Mouse (Mus musculus): Measurements from ENCODE around the gene Opa3. TPM values are rescaled to one million over a fixed set of nuclear protein-coding genes. Genes with fewer than 3 reads are reported as not detected.

The Opa3 gene
- polyA plus RNA-seq, 1 experiment: 22.0 TPM

- peak overlapping the region; percentile 65 for H3K4me3 ChIP-seq (ENCODE audit: insufficient read depth, low read length)
- TF ChIP-seq CTCF (IDR thresholded peaks at IDR 0.05; ENCODE audit: low read depth, low read length) (no peak), POLR2A (IDR thresholded peaks at IDR 0.05; ENCODE audit: borderline replicate concordance, low read depth, low read length) (no peak)
- peak overlapping the region; percentile 45 for H3K27ac ChIP-seq (ENCODE audit: insufficient read depth, low read depth, low read length)
- H3K4me1 ChIP-seq (ENCODE audit: control insufficient read depth, insufficient read depth, low read length): peaks cover 20% of the 10 kb centered on the region
These were observed 637 bp downstream of the Opa3 start for GRCm38 (mm10) chr7:19228793-19229148.

DNA sequence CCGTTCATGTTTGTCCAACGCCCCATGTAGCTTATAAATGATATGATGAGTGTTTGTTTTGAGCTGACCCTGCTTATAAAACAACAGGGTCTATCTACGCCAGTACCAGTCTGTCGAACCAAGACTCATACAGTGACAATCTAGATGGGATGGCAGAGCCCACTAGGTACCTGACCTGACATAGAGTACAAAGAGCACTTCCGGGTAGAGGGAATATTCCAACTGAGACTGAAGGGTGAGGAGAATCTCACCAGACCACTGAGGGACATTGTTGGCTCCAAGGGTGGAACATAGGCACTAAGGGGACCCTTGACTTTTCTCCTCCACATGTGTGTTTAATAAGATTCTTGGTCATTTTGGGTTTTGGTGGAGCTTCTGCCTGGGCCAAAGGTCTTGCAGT is 1.3 kb downstream of the Opa3 start:
- peaks cover 20% of the 10 kb centered on the region for H3K4me1 ChIP-seq (ENCODE audit: control insufficient read depth, insufficient read depth, low read length)
- peak overlapping the region; percentile 65 for H3K4me3 ChIP-seq (ENCODE audit: insufficient read depth, low read length)
- TF ChIP-seq POLR2A (IDR thresholded peaks at IDR 0.05; ENCODE audit: borderline replicate concordance, low read depth, low read length): no peak
- TF ChIP-seq CTCF (IDR thresholded peaks at IDR 0.05; ENCODE audit: low read depth, low read length): no peak
- H3K27ac ChIP-seq (ENCODE audit: insufficient read depth, low read depth, low read length): peak overlapping the region; percentile 45

DNA sequence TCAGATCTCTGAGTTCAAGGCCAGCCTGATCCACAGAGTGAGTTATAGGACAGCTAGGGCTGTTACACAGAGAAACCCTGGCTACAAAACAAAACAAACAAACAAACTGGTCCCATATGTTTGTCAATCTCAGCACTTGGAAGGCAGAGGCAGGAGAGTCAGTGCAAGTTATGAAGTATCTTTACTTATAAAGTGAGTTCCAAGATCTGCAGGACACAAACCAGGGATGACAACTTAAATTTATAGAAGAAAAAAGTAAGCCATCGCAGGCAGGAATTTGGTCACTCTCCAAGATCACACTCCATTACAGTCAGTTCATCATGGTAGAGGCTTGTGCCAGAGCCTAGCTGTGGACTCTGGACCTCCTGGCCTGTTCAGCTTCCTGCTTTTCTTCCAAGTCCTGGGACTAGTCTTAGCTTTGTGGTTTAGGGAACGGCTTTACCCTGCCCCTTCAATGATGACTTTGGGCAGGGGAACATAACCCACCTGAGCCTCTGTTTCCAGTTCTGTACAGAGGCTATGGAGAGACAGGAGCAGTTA is 2.0 kb downstream of the Opa3 start:
- peaks cover 26% of the 10 kb centered on the region for H3K4me1 ChIP-seq (ENCODE audit: control insufficient read depth, insufficient read depth, low read length)
- no peak overlapping the region for H3K27ac ChIP-seq (ENCODE audit: insufficient read depth, low read depth, low read length)
- TF ChIP-seq CTCF (IDR thresholded peaks at IDR 0.05; ENCODE audit: low read depth, low read length): no peak
- TF ChIP-seq POLR2A (IDR thresholded peaks at IDR 0.05; ENCODE audit: borderline replicate concordance, low read depth, low read length): no peak
- H3K4me3 ChIP-seq (ENCODE audit: insufficient read depth, low read length): 0 out of 2 replicates have a peak overlapping the region, but pooled peaks have one; percentile 65

- Histone ChIP-seq H3K4me3 (ENCODE audit: insufficient read depth, low read length) (no peak overlapping the region), H3K4me1 (ENCODE audit: control insufficient read depth, insufficient read depth, low read length) (peaks cover 32% of the 10 kb centered on the region), H3K27ac (ENCODE audit: insufficient read depth, low read depth, low read length) (no peak overlapping the region)
- TF ChIP-seq POLR2A (IDR thresholded peaks at IDR 0.05; ENCODE audit: borderline replicate concordance, low read depth, low read length): no peak
- no peak for TF ChIP-seq CTCF (IDR thresholded peaks at IDR 0.05; ENCODE audit: low read depth, low read length)
These were observed 2.8 kb downstream of the Opa3 start for GRCm38 (mm10) chr7:19230899-19231298.

DNA sequence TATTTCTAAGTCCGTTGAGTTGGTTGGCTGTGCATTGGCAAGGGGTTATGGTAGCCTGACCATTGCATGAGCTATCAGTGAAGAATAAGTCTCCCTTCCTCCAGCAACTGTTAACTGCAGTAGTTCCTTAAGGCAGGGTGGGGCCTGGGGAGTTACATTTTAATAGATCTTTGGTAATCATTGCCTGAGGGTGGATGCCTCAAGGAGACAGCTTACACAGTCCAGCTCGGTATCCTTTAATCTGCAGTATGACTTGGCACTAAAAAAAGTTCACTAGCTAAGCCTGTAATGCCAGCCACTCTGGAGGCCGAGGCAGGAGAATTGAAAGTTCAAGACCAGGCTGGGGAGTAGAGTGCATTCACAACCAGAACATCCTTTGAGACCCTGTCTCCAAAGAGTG is 3.7 kb downstream of the Opa3 start:
- H3K27ac ChIP-seq (ENCODE audit: insufficient read depth, low read depth, low read length): no peak overlapping the region
- H3K4me1 ChIP-seq (ENCODE audit: control insufficient read depth, insufficient read depth, low read length): peaks cover 32% of the 10 kb centered on the region
- H3K4me3 ChIP-seq (ENCODE audit: insufficient read depth, low read length): no peak overlapping the region
- TF ChIP-seq CTCF (IDR thresholded peaks at IDR 0.05; ENCODE audit: low read depth, low read length): no peak
- TF ChIP-seq POLR2A (IDR thresholded peaks at IDR 0.05; ENCODE audit: borderline replicate concordance, low read depth, low read length): no peak

GRCm38 (mm10) chr7:19234652-19235051 is 6.5 kb downstream of the Opa3 start:
- Histone ChIP-seq H3K27ac (ENCODE audit: insufficient read depth, low read depth, low read length) (peak overlapping the region; percentile 7; the same call in 1 of the 2 replicates), H3K4me3 (ENCODE audit: insufficient read depth, low read length) (no peak overlapping the region), H3K4me1 (ENCODE audit: control insufficient read depth, insufficient read depth, low read length) (peaks cover 33% of the 10 kb centered on the region)
- no peak for TF ChIP-seq POLR2A (IDR thresholded peaks at IDR 0.05; ENCODE audit: borderline replicate concordance, low read depth, low read length)
- TF ChIP-seq CTCF (IDR thresholded peaks at IDR 0.05; ENCODE audit: low read depth, low read length): no peak

- no peak for TF ChIP-seq CTCF (IDR thresholded peaks at IDR 0.05; ENCODE audit: low read depth, low read length)
- no peak for TF ChIP-seq POLR2A (IDR thresholded peaks at IDR 0.05; ENCODE audit: borderline replicate concordance, low read depth, low read length)
- H3K4me1 ChIP-seq (ENCODE audit: control insufficient read depth, insufficient read depth, low read length): peaks cover 30% of the 10 kb centered on the region
- peak overlapping the region; percentile 7; the same call in 1 of the 2 replicates for H3K27ac ChIP-seq (ENCODE audit: insufficient read depth, low read depth, low read length)
- H3K4me3 ChIP-seq (ENCODE audit: insufficient read depth, low read length): no peak overlapping the region
These were observed 7.0 kb downstream of the Opa3 start for GRCm38 (mm10) chr7:19235092-19235671.

GRCm38 (mm10) chr7:19236411-19236810 is 8.3 kb downstream of the Opa3 start:
- H3K4me1 ChIP-seq (ENCODE audit: control insufficient read depth, insufficient read depth, low read length): peaks cover 27% of the 10 kb centered on the region
- H3K4me3 ChIP-seq (ENCODE audit: insufficient read depth, low read length): no peak overlapping the region
- no peak overlapping the region for H3K27ac ChIP-seq (ENCODE audit: insufficient read depth, low read depth, low read length)
- no peak for TF ChIP-seq CTCF (IDR thresholded peaks at IDR 0.05; ENCODE audit: low read depth, low read length)

DNA sequence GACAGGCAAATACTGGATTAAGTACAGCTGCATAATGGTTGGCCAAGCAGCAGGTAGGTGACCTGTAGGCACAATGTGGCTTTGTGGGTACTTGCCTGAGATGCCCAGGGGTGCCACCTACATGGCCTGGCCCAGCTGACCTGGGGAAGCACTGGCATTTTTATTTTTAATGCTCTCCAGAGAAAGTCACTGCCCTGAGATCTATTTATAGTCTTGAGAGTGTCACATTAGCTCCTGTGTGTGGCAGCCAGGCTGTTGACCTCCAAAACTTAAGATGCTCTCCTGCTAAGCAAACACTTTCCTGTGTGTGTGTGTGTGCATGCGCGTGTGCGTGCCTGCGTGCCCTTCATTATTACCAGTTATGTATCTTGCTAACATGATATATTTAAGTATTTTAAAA is 10.2 kb downstream of the Opa3 start:
- Histone ChIP-seq H3K27ac (ENCODE audit: insufficient read depth, low read depth, low read length) (no peak overlapping the region), H3K4me1 (ENCODE audit: control insufficient read depth, insufficient read depth, low read length) (peaks cover 22% of the 10 kb centered on the region), H3K4me3 (ENCODE audit: insufficient read depth, low read length) (no peak overlapping the region)
- TF ChIP-seq POLR2A (IDR thresholded peaks at IDR 0.05; ENCODE audit: borderline replicate concordance, low read depth, low read length): no peak

GRCm38 (mm10) chr7:19239423-19239822 is 11.3 kb downstream of the Opa3 start:
- TF ChIP-seq CTCF (IDR thresholded peaks at IDR 0.05; ENCODE audit: low read depth, low read length): peak; percentile 95
- no peak for TF ChIP-seq POLR2A (IDR thresholded peaks at IDR 0.05; ENCODE audit: borderline replicate concordance, low read depth, low read length)
- H3K4me1 ChIP-seq (ENCODE audit: control insufficient read depth, insufficient read depth, low read length): peaks cover 22% of the 10 kb centered on the region
- H3K4me3 ChIP-seq (ENCODE audit: insufficient read depth, low read length): no peak overlapping the region
- no peak overlapping the region for H3K27ac ChIP-seq (ENCODE audit: insufficient read depth, low read depth, low read length)
